Mouse (Mus musculus) neural tube, embryonic 13.5 days (tissue): ENCODE data around the gene Ppox. TPM values are rescaled to one million over a fixed set of nuclear protein-coding genes. Genes with fewer than 3 reads are reported as not detected.
A peak's percentile ranks its signal among the peaks of the same experiment; 100 is the strongest.
"Not testable (repeated sequence)": the region's sequence is repeated elsewhere in the genome, so short reads cannot be mapped to it uniquely, and the experiment has no call there.

Experiments
- ATAC-seq: fragments of 200-750 bp; cut with Nextera tagmentation; 2 replicates; pipeline ENCODE4 v1.8.0; 2017; ENCODE audit warnings: low read depth, mild to moderate bottlenecking, moderate TSS enrichment, moderate library complexity
- H3K27ac ChIP-seq: fragments of 300-500 bp; sonication (generic); replicated peaks from 2 replicates; pipeline ENCODE4 v1.5.1; 2015; ENCODE audit warnings: moderate library complexity, mild to moderate bottlenecking, inconsistent platforms
- H3K27me3 ChIP-seq: fragments of 300-500 bp; sonication (generic); 2 replicates; pipeline ENCODE4 v1.6.1; 2015; ENCODE audit warnings: mild to moderate bottlenecking, inconsistent platforms
- H3K36me3 ChIP-seq: fragments of 300-500 bp; sonication (generic); 2 replicates; pipeline ENCODE4 v1.6.1; 2015; ENCODE audit warnings: mild to moderate bottlenecking, inconsistent platforms
- H3K4me1 ChIP-seq: fragments of 300-500 bp; sonication (generic); replicated peaks from 2 replicates; pipeline ENCODE4 v1.6.1; 2015; ENCODE audit warnings: inconsistent platforms
- H3K4me2 ChIP-seq: fragments of 300-500 bp; sonication (generic); 2 replicates; pipeline ENCODE4 v1.6.1; 2015; ENCODE audit warnings: inconsistent platforms, mild to moderate bottlenecking, moderate library complexity
- H3K4me3 ChIP-seq: fragments of 300-500 bp; sonication (generic); 2 replicates; pipeline ENCODE4 v1.5.1; 2015; ENCODE audit warnings: mild to moderate bottlenecking, inconsistent platforms
- H3K9ac ChIP-seq: fragments of 300-500 bp; sonication (generic); 2 replicates; pipeline ENCODE4 v1.6.1; 2015; ENCODE audit warnings: moderate library complexity, mild to moderate bottlenecking, inconsistent platforms
- H3K9me3 ChIP-seq: fragments of 300-500 bp; sonication (generic); 2 replicates; pipeline ENCODE4 v1.6.1; 2016; ENCODE audit warnings: inconsistent platforms
- WGBS: fragments of 180-500 bp; shearing (Covaris S2); methylation state at CpG from one replicate; pipeline ENCODE4 v1.1.7; 2015; 5-methylcytosine and 5-hydroxymethylcytosine counted together
- polyA plus RNA-seq: library from polyadenylated mRNA; unstranded; fragments of >200 nt; fragmentation: Nextera tagmentation; extraction: Ambion mirVana; gene quantifications from 2 replicates; pipeline ENCODE4 v1.2.1, GENCODE M21; 2015

Gene Ppox
- polyA plus RNA-seq = 43.1 and 47.2 TPM in 2 replicates

DNA sequence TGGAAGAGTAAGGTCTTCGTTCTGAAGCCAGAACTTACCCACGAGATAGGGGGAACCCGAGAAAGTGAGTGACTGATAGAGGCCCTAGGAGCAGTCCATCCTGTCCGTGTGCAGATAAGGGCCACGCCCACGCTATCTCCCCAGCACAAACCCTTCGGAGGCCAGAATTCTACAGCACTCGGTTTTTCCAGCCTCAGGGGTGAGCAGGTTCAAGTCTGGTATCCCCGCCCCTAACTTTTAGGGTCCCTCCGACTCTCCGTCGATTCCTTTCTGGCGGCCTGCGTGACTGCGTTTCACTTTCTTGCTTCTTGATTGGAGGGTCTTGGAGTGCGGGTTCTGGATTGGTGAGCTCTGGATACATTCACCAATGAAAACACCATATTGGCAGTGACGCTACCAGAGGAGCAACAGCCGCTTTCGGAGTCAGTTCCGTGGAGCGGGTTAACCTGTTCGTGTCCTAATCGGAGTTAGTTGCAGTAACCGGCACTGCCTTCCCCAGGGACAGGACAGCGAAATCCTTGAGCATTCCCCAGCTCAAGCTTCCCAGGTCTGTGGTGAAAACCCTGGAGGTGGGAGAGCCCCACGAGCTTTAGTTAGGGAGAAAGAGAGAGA is at the start of gene Ppox:
Gene Ppox, minus strand, starts transcription at position 271 of the 612 bp plus-strand sequence.
- Histone ChIP-seq H3K4me2 (peak within 1 kb of the TSS; percentile 91), H3K4me3 (peak within 1 kb of the TSS; percentile 63), H3K27me3 (no peaks in the 10 kb centered on the region), H3K36me3 (peaks cover 65% of the 10 kb centered on the region), H3K27ac (peak within 1 kb of the TSS; percentile 78), H3K4me1 (peaks cover 45% of the 10 kb centered on the region), H3K9me3 (no peaks in the 10 kb centered on the region), H3K9ac (peak within 1 kb of the TSS; percentile 78)
- WGBS = under 1% methylated on average over 26 of the region's 26 CpGs
- peak; percentile 98 for ATAC-seq

DNA sequence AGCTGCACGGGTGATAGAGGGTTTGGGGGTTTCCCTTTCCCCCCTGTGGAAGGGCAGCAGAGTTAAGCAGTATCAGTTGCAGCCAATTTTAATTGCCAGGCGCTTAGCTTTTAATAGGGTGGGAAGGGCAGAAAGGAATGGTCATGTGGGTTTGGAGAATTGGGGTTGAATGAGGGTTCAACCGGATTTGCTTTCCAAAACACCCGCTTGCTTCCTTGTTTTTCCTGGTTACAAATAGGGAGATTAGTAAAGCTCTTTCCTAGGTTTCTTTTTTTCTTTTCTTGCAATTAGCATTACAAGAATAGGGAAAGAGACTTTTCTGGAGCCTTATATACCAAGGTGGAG is 49.2 kb upstream of the Ppox start:
- Histone ChIP-seq H3K36me3 (peaks cover 21% of the 10 kb centered on the region; the same call in 1 of the 2 replicates), H3K4me3 (peak overlapping the region; percentile 87), H3K27me3 (no peaks in the 10 kb centered on the region), H3K9ac (peak overlapping the region; percentile 96), H3K9me3 (no peaks in the 10 kb centered on the region), H3K4me2 (peak overlapping the region; percentile 82), H3K27ac (peak overlapping the region; percentile 100), H3K4me1 (peaks cover 72% of the 10 kb centered on the region)
- 0% methylated on average over 4 of the region's 4 CpGs for WGBS
- no peak for ATAC-seq

DNA sequence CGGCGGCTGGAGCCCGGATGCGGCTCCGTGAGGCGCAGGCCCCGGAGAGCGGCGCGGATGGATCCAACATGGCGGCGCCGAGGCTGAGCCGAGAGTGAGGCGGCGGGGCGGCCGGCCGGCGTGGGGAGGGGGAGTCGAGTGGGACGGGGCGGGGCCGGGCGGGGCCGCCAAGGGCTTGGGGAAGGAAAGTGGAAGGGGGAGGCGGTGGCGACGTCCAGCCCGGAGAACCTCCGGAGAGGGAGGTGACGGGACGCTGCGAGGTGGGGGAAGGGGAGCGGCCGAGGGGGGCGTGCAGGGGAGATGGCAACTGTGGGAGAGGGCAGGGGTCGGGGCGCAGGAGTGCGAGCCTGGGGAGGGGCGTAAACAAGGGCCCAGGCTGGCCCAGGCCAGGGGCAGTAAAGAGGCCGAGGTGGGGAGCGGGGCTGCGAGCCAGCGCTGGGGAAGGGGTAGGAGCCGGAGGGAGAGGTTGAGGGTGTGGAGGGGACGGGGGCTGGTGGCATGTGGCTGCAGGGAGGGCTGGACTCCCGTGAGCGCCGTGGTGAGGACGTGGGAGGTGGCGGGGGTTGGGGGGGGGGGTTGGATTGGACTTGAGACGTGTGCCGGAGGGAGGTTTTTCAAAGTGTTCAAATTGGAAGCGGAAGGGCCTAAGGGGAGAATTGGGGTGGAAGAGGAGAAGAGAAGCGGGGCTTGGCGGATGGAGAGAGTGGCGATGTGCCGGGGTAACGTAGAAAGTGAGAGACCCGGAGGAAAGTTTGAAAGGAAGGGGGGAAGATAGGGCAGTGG is 48.6 kb upstream of the Ppox start:
- peak overlapping the region; percentile 82 for H3K4me2 ChIP-seq
- ATAC-seq = peak; percentile 87

DNA sequence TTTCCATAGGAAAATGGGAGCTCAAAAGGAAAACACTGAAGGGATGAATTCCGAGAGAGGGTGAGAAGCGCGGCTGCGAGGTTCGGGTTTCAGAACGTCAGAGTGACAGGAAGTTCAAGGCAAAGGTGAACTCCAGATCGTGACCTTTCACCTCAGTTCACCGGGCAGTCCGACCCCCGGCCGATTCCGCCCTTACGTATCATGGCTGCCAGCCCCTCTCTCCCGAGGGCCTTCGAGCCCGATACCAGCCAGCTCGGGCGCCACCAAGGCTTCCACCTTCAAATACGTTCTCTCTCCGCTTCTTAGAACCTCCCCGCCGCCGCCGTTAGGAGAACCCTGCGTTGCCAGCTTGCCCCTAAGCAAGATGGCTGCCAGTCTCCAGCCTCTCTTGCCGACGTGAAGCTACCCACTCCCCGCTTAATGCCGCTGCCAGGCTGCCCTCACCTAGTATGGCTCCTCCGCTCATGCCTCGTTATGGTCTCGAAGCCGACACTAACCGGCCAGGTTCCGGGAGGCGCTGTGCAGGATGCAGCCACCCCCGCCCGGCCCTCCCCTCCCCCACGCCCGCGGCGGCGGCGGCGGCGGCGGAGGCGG is 48.0 kb upstream of the Ppox start, which contains the start of gene Dedd:
Gene Dedd, plus strand, starts transcription at position 307 of the 594 bp plus-strand sequence.
- H3K9ac ChIP-seq = peak within 1 kb of the TSS; percentile 96
- H3K27ac ChIP-seq = peak within 1 kb of the TSS; percentile 100
- peaks cover 16% of the 10 kb centered on the region; the same call in 1 of the 2 replicates for H3K36me3 ChIP-seq
- H3K9me3 ChIP-seq = no peaks in the 10 kb centered on the region
- no peaks in the 10 kb centered on the region for H3K27me3 ChIP-seq
- peaks cover 68% of the 10 kb centered on the region for H3K4me1 ChIP-seq
- WGBS = under 1% methylated on average over 47 of the region's 48 CpGs
- peak within 1 kb of the TSS; percentile 82 for H3K4me2 ChIP-seq
- peak; percentile 97 for ATAC-seq
- peak within 1 kb of the TSS; percentile 87 for H3K4me3 ChIP-seq

More for the DNA sequence above, 48.6 kb upstream of the Ppox start:
- WGBS = under 1% methylated on average over 55 of the region's 61 CpGs
- H3K4me1 ChIP-seq = peaks cover 72% of the 10 kb centered on the region
- peak overlapping the region; percentile 96 for H3K9ac ChIP-seq
- H3K36me3 ChIP-seq = peaks cover 16% of the 10 kb centered on the region; the same call in 1 of the 2 replicates
- no peaks in the 10 kb centered on the region for H3K9me3 ChIP-seq
- H3K4me3 ChIP-seq = peak overlapping the region; percentile 87
- no peaks in the 10 kb centered on the region for H3K27me3 ChIP-seq
- peak overlapping the region; percentile 100 for H3K27ac ChIP-seq

DNA sequence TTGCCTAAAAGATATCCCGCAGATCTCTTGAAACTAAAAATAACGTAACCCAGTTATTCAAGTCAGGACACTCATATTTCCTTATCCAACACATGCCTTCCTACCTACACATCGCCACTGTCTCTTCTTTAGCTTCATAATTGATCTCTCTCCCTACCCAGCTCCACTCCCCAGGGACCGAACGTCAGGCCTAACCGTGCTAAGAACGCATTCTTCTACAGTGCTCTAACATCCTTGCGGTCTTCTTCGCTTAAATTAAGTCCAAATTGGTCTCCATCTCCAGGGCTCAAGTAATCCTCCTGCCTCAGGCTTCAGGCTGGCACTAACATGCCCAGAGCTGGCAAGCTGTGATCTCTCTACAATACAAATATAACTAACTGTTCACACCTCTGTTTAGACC is 47.3 kb upstream of the Ppox start:
- WGBS = 33% methylated on average over 9 of the region's 9 CpGs
- peak overlapping the region; percentile 82 for H3K4me2 ChIP-seq
- peak overlapping the region; percentile 87 for H3K4me3 ChIP-seq
- H3K27me3 ChIP-seq = no peaks in the 10 kb centered on the region
- peak overlapping the region; percentile 100 for H3K27ac ChIP-seq
- no peaks in the 10 kb centered on the region for H3K9me3 ChIP-seq
- peaks cover 61% of the 10 kb centered on the region for H3K4me1 ChIP-seq
- ATAC-seq = 0 out of 2 replicates have a peak, but pooled peaks have one; percentile 0
- peak overlapping the region; percentile 96 for H3K9ac ChIP-seq
- peaks cover 11% of the 10 kb centered on the region; the same call in 1 of the 2 replicates for H3K36me3 ChIP-seq

DNA sequence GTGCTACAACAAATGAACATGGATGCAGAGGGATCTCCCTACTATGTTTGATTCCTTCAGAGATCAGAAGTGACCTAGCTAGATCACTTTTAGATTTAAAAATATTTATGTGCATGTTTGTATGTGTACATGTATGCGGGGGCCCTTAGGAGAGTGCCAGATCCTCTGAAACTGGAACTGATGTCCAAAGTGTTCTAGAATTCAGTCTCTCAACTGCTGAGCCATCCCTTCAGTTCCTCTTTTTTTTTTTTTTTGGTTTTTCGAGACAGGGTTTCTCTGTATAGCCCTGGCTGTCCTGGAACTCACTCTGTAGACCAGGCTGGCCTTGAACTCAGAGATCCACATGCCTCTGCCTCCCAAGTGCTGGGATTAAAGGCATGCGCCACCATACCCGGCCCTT is 45.6 kb upstream of the Ppox start:
- not testable (repeated sequence) for ATAC-seq, H3K4me2 ChIP-seq, H3K27me3 ChIP-seq, H3K9me3 ChIP-seq, H3K9ac ChIP-seq, H3K27ac ChIP-seq, H3K4me3 ChIP-seq, H3K36me3 ChIP-seq
- H3K4me1 ChIP-seq = peaks cover 47% of the 10 kb centered on the region
- WGBS = 96% methylated on average over 4 of the region's 4 CpGs

DNA sequence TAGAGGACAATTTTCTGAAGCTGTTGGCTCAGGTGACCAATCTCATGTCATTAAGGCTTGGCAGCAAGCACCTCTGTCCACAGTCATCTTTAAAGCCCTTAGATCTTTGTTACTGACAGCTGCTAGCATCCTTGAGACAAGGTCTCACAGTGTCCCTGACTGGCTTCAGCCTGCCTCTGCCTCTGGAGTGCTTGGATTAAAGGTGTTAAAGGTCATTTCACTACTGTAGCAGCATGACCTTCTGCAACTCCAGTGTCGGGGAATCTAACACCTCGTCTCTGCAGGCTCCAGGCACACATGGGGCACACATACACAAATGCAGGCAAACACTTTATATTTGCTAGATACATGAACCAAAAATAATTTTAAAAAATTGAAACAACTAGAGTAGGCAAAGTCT is 44.6 kb upstream of the Ppox start:
- ATAC-seq = no peak
- Histone ChIP-seq H3K9me3 (no peaks in the 10 kb centered on the region), H3K27me3 (no peaks in the 10 kb centered on the region), H3K27ac (no peak overlapping the region), H3K4me3 (no peak overlapping the region), H3K4me2 (no peak overlapping the region), H3K9ac (no peak overlapping the region), H3K4me1 (peaks cover 37% of the 10 kb centered on the region), H3K36me3 (no peaks in the 10 kb centered on the region)
- 85% methylated on average over 2 of the region's 2 CpGs for WGBS

DNA sequence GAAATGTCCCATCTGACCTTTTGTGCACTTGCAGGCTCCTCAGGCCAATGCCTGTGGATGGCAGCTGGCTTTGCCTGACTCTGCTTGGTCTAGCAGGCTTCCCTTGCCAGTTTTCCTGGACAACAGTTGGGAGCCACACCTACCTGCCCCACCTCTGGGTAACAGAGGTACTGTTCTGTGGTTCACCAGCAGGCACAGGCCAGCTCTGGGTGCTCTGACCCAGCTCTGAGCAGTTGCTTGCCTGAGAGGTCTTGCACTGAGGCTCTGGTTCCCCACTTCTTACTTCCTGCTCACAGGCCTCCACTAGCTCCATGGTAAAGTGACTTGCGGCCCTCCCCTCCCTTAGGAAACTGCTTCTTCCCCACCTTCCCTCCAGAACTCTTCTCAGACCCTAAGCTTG is 41.0 kb upstream of the Ppox start:
- H3K9ac ChIP-seq = no peak overlapping the region
- no peaks in the 10 kb centered on the region for H3K27me3 ChIP-seq
- H3K4me3 ChIP-seq = no peak overlapping the region
- no peaks in the 10 kb centered on the region for H3K9me3 ChIP-seq
- H3K4me2 ChIP-seq = no peak overlapping the region
- WGBS = 79% methylated on average over 1 of the region's 1 CpGs
- ATAC-seq = peak; percentile 45; the same call in 1 of the 2 replicates
- no peak overlapping the region for H3K27ac ChIP-seq
- H3K36me3 ChIP-seq = no peaks in the 10 kb centered on the region
- peaks cover 16% of the 10 kb centered on the region for H3K4me1 ChIP-seq

DNA sequence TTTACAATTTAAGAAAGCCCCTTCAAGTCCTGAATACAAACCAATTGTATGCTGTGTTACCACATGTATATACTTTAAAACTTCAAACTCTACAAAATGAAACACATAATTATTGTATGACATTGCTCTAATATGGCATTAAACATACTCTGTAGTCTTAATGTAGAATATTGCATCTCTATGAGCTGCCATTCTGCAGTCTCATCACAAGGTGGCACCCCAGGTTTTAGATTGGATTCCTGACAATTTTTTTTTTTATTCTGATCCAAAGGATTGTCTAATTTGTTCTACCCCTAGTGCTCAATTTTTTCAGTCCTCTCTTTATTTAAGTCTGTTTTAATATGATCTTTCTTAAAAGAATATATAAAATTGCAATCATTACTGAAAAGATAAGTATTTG is 40.4 kb upstream of the Ppox start:
- Histone ChIP-seq H3K36me3 (no peaks in the 10 kb centered on the region), H3K9me3 (no peaks in the 10 kb centered on the region), H3K4me1 (peaks cover 10% of the 10 kb centered on the region), H3K4me3 (no peak overlapping the region), H3K27ac (no peak overlapping the region), H3K4me2 (no peak overlapping the region), H3K9ac (no peak overlapping the region), H3K27me3 (no peaks in the 10 kb centered on the region)
- ATAC-seq = no peak

DNA sequence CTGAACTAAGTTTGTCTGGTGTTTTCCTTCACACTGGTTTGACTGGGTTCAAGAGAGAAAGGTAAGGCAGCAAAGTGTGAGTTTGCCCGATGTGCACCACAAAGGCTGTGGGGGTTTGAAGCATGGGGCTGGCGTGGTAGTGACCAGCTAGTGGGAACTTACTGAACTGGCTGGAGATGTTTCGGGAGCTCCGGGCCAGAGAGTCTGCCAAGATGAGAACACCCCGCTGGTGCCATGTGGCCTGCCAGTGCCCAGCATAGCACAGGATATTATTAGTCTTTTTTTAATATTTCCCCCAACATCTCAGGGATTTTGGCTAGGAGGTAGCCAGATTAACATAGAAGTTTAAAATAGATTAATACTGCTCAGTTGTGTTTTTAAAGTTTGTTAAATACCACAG is 39.2 kb upstream of the Ppox start:
- WGBS = 9% methylated on average over 5 of the region's 5 CpGs
- Histone ChIP-seq H3K4me3 (no peak overlapping the region), H3K27me3 (no peaks in the 10 kb centered on the region), H3K9ac (no peak overlapping the region), H3K27ac (no peak overlapping the region), H3K9me3 (no peaks in the 10 kb centered on the region), H3K4me2 (no peak overlapping the region), H3K36me3 (no peaks in the 10 kb centered on the region), H3K4me1 (no peaks in the 10 kb centered on the region)
- ATAC-seq = no peak

DNA sequence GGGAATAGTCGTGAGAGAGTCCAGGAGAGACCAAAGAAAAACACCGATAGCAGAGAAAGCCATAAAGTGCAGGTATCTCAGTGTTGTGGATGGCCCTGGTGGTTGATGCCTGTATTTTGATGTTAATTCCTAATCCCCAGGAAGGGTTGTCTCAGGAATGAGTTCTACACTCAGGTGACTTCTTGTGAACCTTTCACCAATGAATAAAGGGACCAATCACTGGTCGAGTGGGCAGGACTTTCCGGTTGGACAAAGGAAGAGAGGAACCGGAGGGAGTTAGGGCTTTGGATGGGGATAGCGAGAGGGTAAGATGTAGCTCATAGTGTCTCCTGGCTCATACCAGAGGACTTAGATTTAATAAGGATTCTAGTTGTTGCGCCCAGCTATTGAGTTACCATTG is 38.8 kb upstream of the Ppox start:
- H3K9me3 ChIP-seq = no peaks in the 10 kb centered on the region
- no peaks in the 10 kb centered on the region for H3K27me3 ChIP-seq
- no peak overlapping the region for H3K4me3 ChIP-seq
- 17% methylated on average over 7 of the region's 7 CpGs for WGBS
- no peaks in the 10 kb centered on the region for H3K4me1 ChIP-seq
- no peak overlapping the region for H3K9ac ChIP-seq
- no peak for ATAC-seq
- no peak overlapping the region for H3K4me2 ChIP-seq
- H3K27ac ChIP-seq = no peak overlapping the region
- no peaks in the 10 kb centered on the region for H3K36me3 ChIP-seq

DNA sequence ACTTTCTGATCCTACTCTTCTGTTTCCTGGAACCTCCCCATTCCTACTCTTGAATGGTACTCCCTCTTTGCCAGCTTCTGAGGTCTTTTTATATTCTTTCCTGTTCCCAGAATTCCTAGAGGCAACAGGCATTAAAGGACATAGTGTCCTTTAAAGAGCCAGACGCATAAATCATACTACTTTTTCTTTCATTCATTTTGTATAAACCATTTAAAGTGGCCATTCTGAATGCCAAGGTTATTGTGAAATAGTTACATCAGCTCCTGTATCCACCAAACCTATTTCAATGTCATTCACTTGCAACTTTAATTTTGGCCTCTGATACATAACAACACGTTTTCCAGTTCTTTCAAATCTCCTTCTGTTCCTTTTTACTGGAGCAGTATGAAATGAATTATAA is 28.3 kb upstream of the Ppox start:
- WGBS = 73% methylated on average over 2 of the region's 2 CpGs
- Histone ChIP-seq H3K9me3 (no peaks in the 10 kb centered on the region), H3K9ac (no peak overlapping the region), H3K27ac (no peak overlapping the region), H3K4me2 (no peak overlapping the region), H3K4me1 (no peaks in the 10 kb centered on the region), H3K27me3 (no peaks in the 10 kb centered on the region), H3K36me3 (no peaks in the 10 kb centered on the region), H3K4me3 (no peak overlapping the region)
- ATAC-seq = no peak
